Mouse (Mus musculus): ENCODE measurements around the gene Muc1.

The Muc1 gene

GRCm38 (mm10) chr3:89208075-89208657 lies 20.7 kb upstream of the Muc1 start:
- in situ Hi-C loops (cut with MboI; ENCODE audit: unreplicated experiment in 2 of 2): loop anchor here (5.0 to 25.0 kb wide), 2 partner anchors 46 to 521 kb away; partner anchors contain the start of genes Clk2 (in 1 of the 2), Hcn3 (in 1 of the 2) and Khdc4 (in 1 of the 2)

DNA sequence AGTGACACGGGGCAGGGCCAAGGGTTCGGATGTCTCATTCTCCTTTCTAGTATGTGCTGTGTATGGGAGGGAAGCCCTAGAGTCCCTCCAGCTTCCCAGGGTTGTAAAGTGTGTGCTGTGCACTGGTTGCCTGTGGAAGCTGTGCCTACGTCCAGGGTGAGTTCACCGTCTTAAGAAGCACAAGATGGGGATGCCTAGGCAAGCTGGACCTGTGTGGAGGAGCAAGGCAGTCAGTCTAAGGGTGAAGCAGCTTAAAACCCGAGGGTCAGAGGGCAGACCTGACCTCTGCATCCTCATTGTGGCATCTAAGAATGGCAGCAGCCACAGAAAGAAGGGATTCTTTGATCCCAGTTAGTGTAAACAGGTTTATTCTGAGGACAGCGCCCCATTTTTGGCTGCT lies 20.1 kb upstream of the Muc1 start:
- in situ Hi-C loops (cut with MboI; ENCODE audit: unreplicated experiment in 2 of 2): loop anchor here (5.0 to 25.0 kb wide), 2 partner anchors 46 to 521 kb away; partner anchors contain the start of genes Clk2 (in 1 of the 2), Hcn3 (in 1 of the 2) and Khdc4 (in 1 of the 2)

- in situ Hi-C loops (cut with MboI; ENCODE audit: unreplicated experiment in 2 of 2): loop anchor here (5.0 to 25.0 kb wide), 2 partner anchors 47 to 522 kb away; partner anchors contain the start of genes Clk2 (in 1 of the 2), Hcn3 (in 1 of the 2) and Khdc4 (in 1 of the 2)
These were observed 19.1 kb upstream of the Muc1 start for GRCm38 (mm10) chr3:89209731-89210130.

DNA sequence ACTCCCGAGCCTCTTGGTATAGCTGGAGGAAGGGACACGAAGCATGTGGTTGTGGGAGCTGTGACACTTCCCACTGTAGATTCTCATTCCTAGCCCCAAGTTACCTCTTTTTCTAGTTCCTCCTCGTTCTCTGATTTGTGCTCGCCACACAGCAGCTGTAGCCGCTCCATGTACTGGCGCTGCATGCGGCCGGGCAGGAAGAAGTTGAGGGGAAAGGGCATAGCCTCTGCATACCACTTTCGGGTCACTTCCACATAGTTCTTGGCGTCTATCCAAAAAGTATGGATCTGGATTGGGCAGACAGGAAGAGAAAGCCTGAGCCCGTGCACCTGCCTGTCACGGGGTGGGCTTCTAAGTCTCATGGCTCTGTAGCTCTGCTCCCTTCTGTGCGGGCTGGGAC lies 18.7 kb upstream of the Muc1 start:
- in situ Hi-C loops (cut with MboI; ENCODE audit: unreplicated experiment in 2 of 2): loop anchor here in 1 of 2 experiments (25.0 kb wide), 1 partner anchor 523 kb away; the partner anchor contains the start of gene Khdc4

- in situ Hi-C loops (cut with MboI; ENCODE audit: unreplicated experiment in 2 of 2): loop anchor here in 1 of 2 experiments (25.0 kb wide), 1 partner anchor 523 kb away; the partner anchor contains the start of gene Khdc4
These were observed 18.1 kb upstream of the Muc1 start for GRCm38 (mm10) chr3:89210731-89211130.

DNA sequence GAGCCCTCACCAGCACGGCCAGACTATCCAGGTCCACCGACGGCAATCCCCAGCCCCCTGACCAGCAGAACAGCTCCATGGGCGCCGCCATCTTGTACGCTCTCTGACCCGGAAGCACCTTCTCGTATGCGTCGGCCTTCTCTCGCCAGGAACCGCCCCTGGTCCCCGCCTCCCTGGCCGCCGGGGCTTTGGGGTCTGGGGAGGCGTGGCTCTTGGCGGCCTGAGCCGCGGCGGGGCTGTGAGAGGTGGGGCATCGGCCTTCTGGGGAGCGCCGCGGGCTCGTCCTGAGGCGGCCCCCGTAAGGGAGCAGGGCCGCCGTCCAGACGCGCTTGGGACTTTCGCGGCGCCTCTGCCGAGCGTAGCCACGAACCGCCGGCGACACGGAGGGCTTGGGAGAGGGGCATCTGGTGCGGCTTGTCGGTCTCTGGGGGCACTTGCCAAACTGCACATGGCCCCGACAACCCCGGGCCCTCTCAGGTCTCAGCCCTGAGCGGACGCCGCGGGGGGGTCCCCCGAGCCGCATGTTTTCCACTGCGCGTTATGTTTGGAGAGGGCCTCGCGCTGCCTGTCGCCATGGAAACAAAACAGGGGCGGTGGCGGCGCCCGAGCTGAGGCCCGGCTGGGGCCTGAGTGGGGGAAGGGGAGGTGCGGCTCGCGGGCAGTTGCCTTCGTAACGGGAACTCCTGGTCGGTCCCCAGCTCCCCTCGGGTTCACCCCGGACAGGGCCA lies 14.9 kb upstream of the Muc1 start:
- in situ Hi-C loops (cut with MboI; ENCODE audit: unreplicated experiment in 2 of 2): loop anchor here in 1 of 2 experiments (25.0 kb wide), 1 partner anchor 527 kb away; the partner anchor contains the start of gene Khdc4

DNA sequence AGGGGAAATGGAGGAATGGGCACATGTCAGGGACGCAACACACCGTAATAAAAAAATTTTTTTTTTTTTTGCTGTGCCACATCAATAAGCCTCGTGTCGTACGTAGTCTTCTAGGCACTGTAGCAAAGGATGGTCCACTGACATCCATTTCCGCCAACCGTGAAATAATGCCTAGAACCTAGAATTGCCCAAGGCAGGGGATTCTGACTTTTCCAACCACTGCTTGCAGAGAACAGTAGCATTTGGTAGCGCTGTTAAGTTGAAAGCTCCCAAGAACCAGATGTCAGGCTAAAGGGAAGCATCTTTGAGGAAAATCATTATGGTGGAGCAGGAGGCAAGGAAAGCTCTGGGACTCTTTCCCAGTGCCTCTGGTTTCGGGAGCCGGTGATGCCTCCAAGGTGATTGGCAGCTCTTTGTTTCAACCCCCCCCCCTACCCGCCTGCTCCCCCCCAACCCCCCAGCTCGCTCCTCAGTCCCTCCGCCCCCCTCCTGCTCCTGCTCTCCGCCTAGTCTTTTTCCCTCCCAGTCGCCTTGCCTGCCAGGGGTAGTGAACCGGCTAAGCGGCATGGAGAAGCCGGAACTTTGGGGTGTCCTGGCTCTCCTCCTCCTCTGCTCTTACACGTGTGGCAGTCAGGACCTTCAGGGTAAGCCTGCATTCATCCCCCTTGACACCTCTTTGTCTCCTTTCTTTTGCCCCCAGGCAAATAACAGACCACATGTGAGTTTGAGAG lies 14.0 kb upstream of the Muc1 start, which contains the start of gene Thbs3:
Thbs3 (plus strand) TSS at position 500 of the 731 bp plus-strand sequence.
- in situ Hi-C loops (cut with MboI; ENCODE audit: unreplicated experiment in 2 of 2): loop anchor here (5.0 to 25.0 kb wide), 3 partner anchors 123 to 528 kb away; partner anchors contain the start of genes Khdc4 (in 1 of the 2) and Rusc1 (in 1 of the 2)

DNA sequence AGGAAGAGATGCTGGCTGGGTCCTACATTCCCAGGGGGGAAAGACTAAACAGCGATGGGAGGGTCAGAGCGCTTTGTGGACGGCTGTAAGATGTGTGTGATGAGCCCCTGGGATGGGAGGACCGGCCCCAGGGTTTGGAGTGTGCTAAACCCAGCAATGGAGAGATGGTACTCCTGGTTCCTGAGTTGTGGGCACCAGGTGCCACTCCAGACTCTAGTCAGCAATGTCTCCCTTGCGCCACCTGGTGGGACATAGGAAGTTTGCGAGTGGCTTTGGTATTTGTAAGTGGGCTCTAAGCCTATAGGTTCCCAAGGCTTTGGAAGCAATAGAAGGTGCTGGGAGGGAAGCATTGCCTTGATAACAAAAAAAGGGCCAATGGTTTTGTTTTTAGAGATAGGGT lies 13.0 kb upstream of the Muc1 start:
- in situ Hi-C loops (cut with MboI; ENCODE audit: unreplicated experiment in 2 of 2): loop anchor here (5.0 to 25.0 kb wide), 3 partner anchors 124 to 529 kb away; partner anchors contain the start of genes Khdc4 (in 1 of the 2) and Rusc1 (in 1 of the 2)

DNA sequence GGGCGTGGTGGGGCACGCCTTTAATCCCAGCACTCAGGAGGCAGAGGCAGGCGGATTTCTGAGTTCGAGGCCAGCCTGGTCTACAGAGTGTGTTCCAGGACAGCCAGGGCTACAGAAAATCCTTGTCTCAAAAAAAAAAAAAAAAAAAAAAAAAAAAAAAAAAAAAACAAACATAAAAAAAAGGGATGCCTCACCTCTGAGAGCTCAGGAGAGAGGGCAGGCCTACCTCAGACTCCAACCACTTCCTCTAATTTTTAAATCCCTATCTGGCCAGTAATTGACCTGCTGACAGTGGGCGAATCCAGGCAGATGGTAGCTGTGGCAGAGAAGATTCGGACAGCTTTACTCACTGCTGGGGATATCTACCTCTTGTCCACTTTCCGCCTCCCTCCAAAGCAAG lies 12.4 kb upstream of the Muc1 start:
- in situ Hi-C loops (cut with MboI; ENCODE audit: unreplicated experiment in 2 of 2): loop anchor here (5.0 to 25.0 kb wide), 3 partner anchors 124 to 529 kb away; partner anchors contain the start of genes Khdc4 (in 1 of the 2) and Rusc1 (in 1 of the 2)

GRCm38 (mm10) chr3:89218271-89218670 lies 10.6 kb upstream of the Muc1 start:
- in situ Hi-C loops (cut with MboI; ENCODE audit: unreplicated experiment in 2 of 2): loop anchor here (5.0 to 25.0 kb wide), 3 partner anchors 126 to 531 kb away; partner anchors contain the start of genes Khdc4 (in 1 of the 2) and Rusc1 (in 1 of the 2)

DNA sequence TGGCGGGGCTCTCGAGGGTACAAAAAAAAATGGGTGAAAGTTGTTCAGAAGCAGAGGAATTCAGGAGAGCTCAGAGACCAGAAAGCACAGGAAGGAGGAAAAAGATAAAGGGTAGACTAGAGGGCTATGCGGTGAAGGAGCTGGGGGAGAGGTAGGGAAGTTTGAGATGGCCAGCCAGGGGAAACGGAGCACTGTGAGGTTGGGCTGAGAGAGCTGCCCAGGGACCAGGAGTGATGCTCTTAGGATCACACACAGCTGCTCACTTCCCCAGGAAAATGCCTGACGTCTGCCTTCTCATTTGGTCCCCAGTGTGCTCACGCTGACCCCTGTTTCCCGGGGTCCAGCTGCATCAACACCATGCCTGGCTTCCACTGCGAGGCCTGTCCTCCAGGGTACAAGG lies 9.3 kb upstream of the Muc1 start:
- in situ Hi-C loops (cut with MboI; ENCODE audit: unreplicated experiment in 2 of 2): loop anchor here (5.0 to 25.0 kb wide), 3 partner anchors 127 to 532 kb away; partner anchors contain the start of genes Khdc4 (in 1 of the 2) and Rusc1 (in 1 of the 2)

GRCm38 (mm10) chr3:89221167-89221566 lies 7.7 kb upstream of the Muc1 start:
- in situ Hi-C loops (cut with MboI; ENCODE audit: unreplicated experiment in 2 of 2): loop anchor here (10.0 to 25.0 kb wide), 2 partner anchors 276 to 534 kb away; partner anchors contain the start of gene Khdc4 (in 1 of the 2)

GRCm38 (mm10) chr3:89224796-89225195 lies 4.1 kb upstream of the Muc1 start:
- in situ Hi-C loops (cut with MboI; ENCODE audit: unreplicated experiment in 2 of 2): loop anchor here (10.0 to 25.0 kb wide), 2 partner anchors 280 to 537 kb away; partner anchors contain the start of gene Khdc4 (in 1 of the 2)

GRCm38 (mm10) chr3:89225321-89225815 lies 3.5 kb upstream of the Muc1 start:
- in situ Hi-C loops (cut with MboI; ENCODE audit: unreplicated experiment in 2 of 2): loop anchor here in 1 of 2 experiments (10.0 kb wide), 1 partner anchor 281 kb away; no protein-coding TSS in a partner anchor

GRCm38 (mm10) chr3:89225918-89226317 lies 2.9 kb upstream of the Muc1 start:
- in situ Hi-C loops (cut with MboI; ENCODE audit: unreplicated experiment in 2 of 2): loop anchor here in 1 of 2 experiments (10.0 kb wide), 1 partner anchor 281 kb away; no protein-coding TSS in a partner anchor

DNA sequence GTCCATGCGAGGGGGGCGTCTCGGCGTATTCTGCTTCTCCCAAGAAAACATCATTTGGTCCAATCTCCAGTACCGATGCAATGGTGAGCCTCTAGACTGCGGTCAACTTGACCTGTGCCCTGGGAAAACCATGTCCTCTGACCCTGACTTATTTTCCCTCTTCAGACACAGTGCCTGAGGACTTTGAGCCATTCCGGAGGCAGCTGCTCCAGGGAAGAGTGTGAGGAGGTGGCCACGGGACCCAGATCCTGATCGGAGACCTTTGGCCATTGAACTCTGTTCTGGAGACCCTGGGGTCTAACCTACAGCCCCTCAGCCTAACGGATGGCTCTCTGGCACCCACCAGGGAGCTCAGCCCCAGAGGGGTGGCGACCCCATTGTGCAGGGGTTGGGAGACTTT lies 2.5 kb upstream of the Muc1 start:
- in situ Hi-C loops (cut with MboI; ENCODE audit: unreplicated experiment in 2 of 2): loop anchor here in 1 of 2 experiments (10.0 kb wide), 1 partner anchor 282 kb away; no protein-coding TSS in a partner anchor

DNA sequence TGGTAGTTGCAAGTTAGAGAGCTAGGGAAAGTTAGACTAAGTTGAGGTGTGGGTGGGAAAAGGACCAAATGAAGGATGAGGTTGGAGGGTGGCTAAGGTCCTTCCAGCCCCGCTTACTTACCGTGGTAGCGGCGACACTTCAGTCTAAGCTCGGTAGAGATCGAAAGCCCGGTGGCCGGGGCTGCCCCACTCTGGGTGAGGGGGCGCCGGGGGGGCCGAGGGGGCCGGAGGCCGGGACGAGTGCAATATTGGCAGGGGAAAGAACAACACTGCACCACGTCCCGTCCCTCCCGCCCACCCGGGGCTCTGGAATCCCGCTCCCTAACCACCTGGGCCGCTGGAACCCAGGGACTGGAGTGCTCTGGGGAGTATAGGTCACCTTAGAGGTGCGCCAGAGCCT lies 2.0 kb upstream of the Muc1 start, which contains the start of gene Mtx1:
Mtx1 (minus strand) TSS at position 189 of the 400 bp plus-strand sequence.
- in situ Hi-C loops (cut with MboI; ENCODE audit: unreplicated experiment in 2 of 2): loop anchor here in 1 of 2 experiments (10.0 kb wide), 1 partner anchor 282 kb away; no protein-coding TSS in a partner anchor

GRCm38 (mm10) chr3:89227307-89228179 lies 1.3 kb upstream of the Muc1 start:
- in situ Hi-C loops (cut with MboI; ENCODE audit: unreplicated experiment in 2 of 2): loop anchor here in 1 of 2 experiments (10.0 kb wide), 1 partner anchor 283 kb away; no protein-coding TSS in a partner anchor
